Mouse (Mus musculus) stomach, adult 2 months (tissue): Measurements from ENCODE around the gene Elob. TPM values are rescaled to one million over a fixed set of nuclear protein-coding genes. Genes with fewer than 3 reads are reported as not detected.

Experiments used
- polyA plus RNA-seq: library from polyadenylated mRNA; depleted of rRNA; stranded (reverse); fragments of >200 nt; gene quantifications from 2 replicates; pipeline ENCODE4 v1.2.3, GENCODE M21; 2012; rRNA removed

Elob gene
- polyA plus RNA-seq: 361 and 511 TPM in 2 replicates

GRCm38 (mm10) chr17:23829064-23829619 is at the start of gene Elob:
TSS of gene Elob (minus strand) at chr17:23829136.

GRCm38 (mm10) chr17:23867756-23868155 is 38.8 kb upstream of the Elob start, which contains the start of gene Prss21:
TSS of gene Prss21 (plus strand) at chr17:23868056.

GRCm38 (mm10) chr17:23843812-23844273 is 14.9 kb upstream of the Elob start, which contains the start of the genes Prss32 and Prss41:
TSS of gene Prss32 (plus strand) at chr17:23843855.
TSS of gene Prss41 (minus strand) at chr17:23844172.

GRCm38 (mm10) chr17:23836006-23836575 is 7.2 kb upstream of the Elob start, which contains the start of gene Prss33:
TSS of gene Prss33 (minus strand) at chr17:23836056.

GRCm38 (mm10) chr17:23790269-23791078 is 38.5 kb downstream of the Elob start, which contains the start of gene Srrm2:
TSS of gene Srrm2 (plus strand) at chr17:23790532.

GRCm38 (mm10) chr17:23785561-23786471 is 43.1 kb downstream of the Elob start, which contains the start of gene Flywch2:
TSS of gene Flywch2 (minus strand) at chr17:23786081.

Other genes starting within 250 kb of the Elob start
- gene Zfp13, start 229.6 kb downstream of the Elob start, polyA plus RNA-seq: 7.4 and 8.7 TPM in 2 replicates
- gene Zscan10, start 228.3 kb downstream of the Elob start, polyA plus RNA-seq: 0.06 TPM in 1 of 2 replicates, not detected in the other
- 0.51 and 0.68 TPM in 2 replicates for gene Mmp25, start 183.9 kb downstream of the Elob start, polyA plus RNA-seq
- 11.4 and 11.9 TPM in 2 replicates for gene Bicdl2, start 168.6 kb downstream of the Elob start, polyA plus RNA-seq
- gene Hcfc1r1, start 155.5 kb downstream of the Elob start, polyA plus RNA-seq: 586 and 660 TPM in 2 replicates
- gene Thoc6, start 155.3 kb downstream of the Elob start, polyA plus RNA-seq: 11.5 and 15.7 TPM in 2 replicates
- 20.9 and 37.2 TPM in 2 replicates for gene Tnfrsf12a, start 151.7 kb downstream of the Elob start, polyA plus RNA-seq
- 0.08 and 0.19 TPM in 2 replicates for gene Cldn6, start 149.9 kb downstream of the Elob start, polyA plus RNA-seq
- not detected in 2 replicates for gene Cldn9, start 145.1 kb downstream of the Elob start, polyA plus RNA-seq
- gene 1520401A03Rik, start 106.4 kb downstream of the Elob start, polyA plus RNA-seq: not detected in 2 replicates
- gene Pkmyt1, start 102.8 kb downstream of the Elob start, polyA plus RNA-seq: 22.3 and 33.2 TPM in 2 replicates
- 95.8 and 156 TPM in 2 replicates for gene Paqr4, start 88.3 kb downstream of the Elob start, polyA plus RNA-seq
- gene Kremen2, start 83.3 kb downstream of the Elob start, polyA plus RNA-seq: 3.2 and 6.6 TPM in 2 replicates
- gene Flywch1, start 57.5 kb downstream of the Elob start, polyA plus RNA-seq: 11.7 and 13.7 TPM in 2 replicates
- gene Flywch2, start 43.1 kb downstream of the Elob start, polyA plus RNA-seq: 3.7 and 5.8 TPM in 2 replicates
- 196 and 280 TPM in 2 replicates for gene Srrm2, start 38.6 kb downstream of the Elob start, polyA plus RNA-seq
- gene Prss33, start 6.9 kb upstream of the Elob start, polyA plus RNA-seq: 0.04 and 0.39 TPM in 2 replicates
- 9.4 and 22.5 TPM in 2 replicates for gene Prss32, start 14.7 kb upstream of the Elob start, polyA plus RNA-seq
- 0.24 and 1.5 TPM in 2 replicates for gene Prss41, start 15.0 kb upstream of the Elob start, polyA plus RNA-seq
- not detected in 2 replicates for gene Prss21, start 38.9 kb upstream of the Elob start, polyA plus RNA-seq
- gene Dcpp1, start 51.7 kb upstream of the Elob start, polyA plus RNA-seq: not detected in 2 replicates
- gene Dcpp2, start 51.7 kb upstream of the Elob start, polyA plus RNA-seq: not detected in 2 replicates
- not detected in 2 replicates for gene Dcpp3, start 88.3 kb upstream of the Elob start, polyA plus RNA-seq
- not detected in 2 replicates for gene Sbp, start 112.5 kb upstream of the Elob start, polyA plus RNA-seq
- not detected in 2 replicates for gene Sbpl, start 126.1 kb upstream of the Elob start, polyA plus RNA-seq
- gene Prss30, start 151.4 kb upstream of the Elob start, polyA plus RNA-seq: 0.45 and 0.55 TPM in 2 replicates
- gene Prss22, start 169.0 kb upstream of the Elob start, polyA plus RNA-seq: 0.58 and 0.98 TPM in 2 replicates
- 10.9 and 15.8 TPM in 2 replicates for gene Prss27, start 209.0 kb upstream of the Elob start, polyA plus RNA-seq
- gene Kctd5, start 244.3 kb upstream of the Elob start, polyA plus RNA-seq: 12.6 and 22.9 TPM in 2 replicates